Mouse (Mus musculus) cortical plate, adult 2 months (tissue): ENCODE measurements around the gene Abi1.

Experiments used
- CTCF ChIP-seq: fragments of 200-500 bp; IDR thresholded peaks from 2 replicates; pipeline ENCODE4 v1.5.1; 2011; ENCODE audit warnings: mild to moderate bottlenecking, control low read depth, low read length; ENCODE audit not compliant: insufficient read depth; ENCODE audit errors: extremely low read depth
- POLR2A ChIP-seq: fragments of 200-500 bp; IDR thresholded peaks from 2 replicates; pipeline ENCODE4 v1.6.1; 2011; ENCODE audit warnings: mild to moderate bottlenecking, low read length, control low read depth; ENCODE audit not compliant: insufficient read depth; ENCODE audit errors: extremely low read depth

DNA sequence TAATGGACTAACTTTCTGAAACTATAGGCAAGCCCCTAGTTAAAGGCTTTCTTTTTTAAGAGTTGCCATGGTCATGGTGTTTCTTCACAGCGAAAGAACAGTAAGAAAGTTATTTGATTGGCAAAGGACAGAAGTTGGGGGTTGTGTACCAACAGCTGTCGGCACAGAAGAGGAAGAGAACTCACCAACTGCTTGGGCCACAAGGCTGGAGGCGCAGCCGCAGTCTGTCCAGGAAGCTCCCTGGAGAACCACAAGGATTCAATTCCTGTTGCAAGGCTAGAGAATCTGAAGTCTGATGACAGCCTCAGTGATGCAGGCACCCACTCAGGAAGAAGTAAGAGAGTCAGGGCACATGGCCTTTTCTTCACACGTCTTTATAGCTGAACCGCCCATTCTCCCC, 12.5 kb upstream of the Abi1 start:
- TF ChIP-seq CTCF (no peak), POLR2A (no peak)
